Mouse (Mus musculus) MEL (cell line): ENCODE measurements around the gene Pde4a. TPM values are rescaled to one million over a fixed set of nuclear protein-coding genes. Genes with fewer than 3 reads are reported as not detected.
A peak's percentile ranks its signal among the peaks of the same experiment; 100 is the strongest.

Experiments
- DNase-seq: peaks from one replicate; pipeline ENCODE4 v3.0.0; 2011; ENCODE audit warnings: low read depth, low spot score
- H3K27ac ChIP-seq: 2 replicates; pipeline ENCODE4 v1.5.1; 2012; ENCODE audit warnings: low read depth, mild to moderate bottlenecking, control low read depth, low read length, moderate library complexity; ENCODE audit not compliant: control insufficient read depth
- H3K27me3 ChIP-seq, 2 experiments: fragments of 150-350 bp in 1 of 2; sonication (generic) in 1 of 2; 2 replicates each; pipeline ENCODE4 v1.6.1; 2012; ENCODE audit warnings: low read length in 2 of 2, mild to moderate bottlenecking in 2 of 2, improper control_type of control experiment in 1 of 2, moderate library complexity in 1 of 2; ENCODE audit not compliant: insufficient read depth in 2 of 2, control insufficient read depth in 1 of 2
- H3K36me3 ChIP-seq, 2 experiments: 2 replicates each; pipeline ENCODE4 v1.6.1; 2012 to 2014; ENCODE audit warnings: low read length in 2 of 2, improper control_type of control experiment in 1 of 2, inconsistent platforms in 1 of 2, mild to moderate bottlenecking in 1 of 2; ENCODE audit not compliant: insufficient read depth in 2 of 2, control insufficient read depth in 1 of 2
- H3K4me1 ChIP-seq, 2 experiments: fragments of 150-350 bp in 1 of 2; sonication (generic) in 1 of 2; 2 replicates each; pipeline ENCODE4 v1.6.1; 2012; ENCODE audit warnings: low read length in 2 of 2, improper control_type of control experiment in 1 of 2, mild to moderate bottlenecking in 1 of 2; ENCODE audit not compliant: insufficient read depth in 2 of 2, control insufficient read depth in 1 of 2
- H3K4me3 ChIP-seq, 2 experiments: fragments of 150-350 bp in 1 of 2; sonication (generic) in 1 of 2; 2 replicates each; pipeline ENCODE4 v1.5.1; 2012; ENCODE audit warnings: low read depth in 2 of 2, low read length in 2 of 2, mild to moderate bottlenecking in 2 of 2, moderate library complexity in 2 of 2, control low read depth in 1 of 2, improper control_type of control experiment in 1 of 2; ENCODE audit not compliant: control insufficient read depth in 1 of 2, insufficient read depth in 1 of 2
- H3K79me2 ChIP-seq: 2 replicates; pipeline ENCODE4 v1.6.1; 2012; ENCODE audit warnings: mild to moderate bottlenecking, low read length, moderate library complexity; ENCODE audit not compliant: control insufficient read depth, poor library complexity, insufficient read depth
- H3K9ac ChIP-seq: 2 replicates; pipeline ENCODE4 v1.6.1; 2012; ENCODE audit warnings: low read depth, mild to moderate bottlenecking, control low read depth, low read length, moderate library complexity; ENCODE audit not compliant: control insufficient read depth, poor library complexity, severe bottlenecking
- H3K9me3 ChIP-seq: fragments of 150-350 bp; sonication (generic); replicated peaks from 2 replicates; pipeline ENCODE4 v1.6.1; 2012; ENCODE audit warnings: mild to moderate bottlenecking, low read length, improper control_type of control experiment, moderate library complexity; ENCODE audit not compliant: insufficient read depth
- CHD2 ChIP-seq: IDR thresholded peaks from 2 replicates; pipeline ENCODE4 v1.6.1; 2011; ENCODE audit warnings: low read length, improper control_type of control experiment
- CTCF ChIP-seq, 3 experiments: IDR thresholded peaks in 2 of 3; conservative IDR thresholded peaks in 1 of 3; 2 replicates each; pipeline ENCODE4 v1.5.1; 2011 to 2012; ENCODE audit warnings: low read length in 3 of 3, low read depth in 2 of 3, mild to moderate bottlenecking in 2 of 3, improper control_type of control experiment in 1 of 3, inconsistent platforms in 1 of 3, mixed read lengths in 1 of 3, moderate library complexity in 1 of 3; ENCODE audit not compliant: control insufficient read depth in 1 of 3, insufficient read depth in 1 of 3, poor library complexity in 1 of 3, severe bottlenecking in 1 of 3
- ETS1 ChIP-seq: IDR thresholded peaks from 2 replicates; pipeline ENCODE4 v1.6.1; 2012; ENCODE audit warnings: low read depth, mild to moderate bottlenecking, inconsistent platforms, low read length, improper control_type of control experiment, moderate library complexity
- KAT2A ChIP-seq: conservative IDR thresholded peaks from 2 replicates; pipeline ENCODE4 v1.6.1; 2012; ENCODE audit warnings: low read depth, low read length, improper control_type of control experiment, inconsistent platforms
- MAX ChIP-seq: IDR thresholded peaks from 2 replicates; pipeline ENCODE4 v1.6.1; 2011; ENCODE audit warnings: low read length, improper control_type of control experiment
- MAZ ChIP-seq: IDR thresholded peaks from 2 replicates; pipeline ENCODE4 v1.6.1; 2012; ENCODE audit warnings: low read depth, mild to moderate bottlenecking, inconsistent platforms, low read length, improper control_type of control experiment
- MEF2A ChIP-seq: IDR thresholded peaks from 2 replicates; pipeline ENCODE4 v1.6.1; 2014; ENCODE audit warnings: low read depth, mild to moderate bottlenecking, inconsistent platforms, low read length, improper control_type of control experiment; ENCODE audit not compliant: poor library complexity, insufficient replicate concordance, severe bottlenecking; ENCODE audit errors: extremely low read depth
- MYC ChIP-seq: IDR thresholded peaks from 2 replicates; pipeline ENCODE4 v1.6.1; 2011; ENCODE audit warnings: low read depth, mild to moderate bottlenecking, low read length, improper control_type of control experiment, moderate library complexity
- NRF1 ChIP-seq: IDR thresholded peaks from 2 replicates; pipeline ENCODE4 v1.6.1; 2014; ENCODE audit warnings: low read depth, mild to moderate bottlenecking, inconsistent platforms, low read length, improper control_type of control experiment, moderate library complexity; ENCODE audit not compliant: poor library complexity, insufficient read depth, severe bottlenecking
- POLR2A ChIP-seq, 2 experiments: IDR thresholded peaks; 2 replicates each; pipeline ENCODE4 v1.6.1; 2011 to 2012; ENCODE audit warnings: low read length in 2 of 2, mild to moderate bottlenecking in 2 of 2, control low read depth in 1 of 2, improper control_type of control experiment in 1 of 2, low read depth in 1 of 2, moderate library complexity in 1 of 2; ENCODE audit not compliant: control insufficient read depth in 1 of 2, insufficient read depth in 1 of 2, poor library complexity in 1 of 2
- POLR2AphosphoS5 ChIP-seq: IDR thresholded peaks from 2 replicates; pipeline ENCODE4 v1.6.1; 2012; ENCODE audit warnings: low read depth, borderline replicate concordance, mild to moderate bottlenecking, inconsistent platforms, low read length, moderate library complexity, mixed read lengths
- RAD21 ChIP-seq: IDR thresholded peaks from 2 replicates; pipeline ENCODE4 v1.6.1; 2011; ENCODE audit warnings: mild to moderate bottlenecking, low read depth, low read length, improper control_type of control experiment
- SIN3A ChIP-seq: IDR thresholded peaks from 2 replicates; pipeline ENCODE4 v1.6.1; 2012; ENCODE audit warnings: low read length, improper control_type of control experiment, inconsistent platforms
- SMC3 ChIP-seq: IDR thresholded peaks from 2 replicates; pipeline ENCODE4 v1.6.1; 2011; ENCODE audit warnings: low read depth, low read length, improper control_type of control experiment
- TAL1 ChIP-seq: IDR thresholded peaks from 2 replicates; pipeline ENCODE4 v1.6.1; 2012; ENCODE audit warnings: mild to moderate bottlenecking, inconsistent platforms, low read length, moderate library complexity, mixed read lengths
- TBP ChIP-seq: IDR thresholded peaks from 2 replicates; pipeline ENCODE4 v1.8.0; 2011; ENCODE audit warnings: low read depth, low read length, improper control_type of control experiment
- UBTF ChIP-seq: IDR thresholded peaks from 2 replicates; pipeline ENCODE4 v1.6.1; 2012; ENCODE audit warnings: low read depth, mild to moderate bottlenecking, inconsistent platforms, low read length, improper control_type of control experiment, moderate library complexity, borderline replicate concordance; ENCODE audit not compliant: insufficient read depth
- USF2 ChIP-seq, 2 experiments: IDR thresholded peaks; 2 replicates each; pipeline ENCODE4 v1.6.1; 2011 to 2012; ENCODE audit warnings: improper control_type of control experiment in 2 of 2, low read length in 2 of 2, borderline replicate concordance in 1 of 2, inconsistent platforms in 1 of 2, low read depth in 1 of 2, mild to moderate bottlenecking in 1 of 2; ENCODE audit not compliant: insufficient read depth in 1 of 2
- polyA plus RNA-seq, 2 experiments: library from polyadenylated mRNA; stranded (reverse) in 1 of 2; unstranded in 1 of 2; fragments of >175 nt in 1 of 2; fragments of >200 nt in 1 of 2; gene quantifications; 2 replicates each; pipeline versions ENCODE4 v1.2.1 to v1.2.4; 2012; ENCODE audit warnings: low replicate concordance in 2 of 2, low read depth in 1 of 2; ENCODE audit not compliant: insufficient read length in 2 of 2, insufficient read depth in 1 of 2, missing spikeins in 1 of 2
- total RNA-seq: library from RNA; depleted of rRNA; stranded (reverse); fragments of 300-350 nt; gene quantifications from 2 replicates; pipeline ENCODE4 v1.2.3, GENCODE M21; 2012

Pde4a gene
- total and polyA plus RNA-seq, 3 experiments = 16.6 to 53.9 (median 45.6) TPM

DNA sequence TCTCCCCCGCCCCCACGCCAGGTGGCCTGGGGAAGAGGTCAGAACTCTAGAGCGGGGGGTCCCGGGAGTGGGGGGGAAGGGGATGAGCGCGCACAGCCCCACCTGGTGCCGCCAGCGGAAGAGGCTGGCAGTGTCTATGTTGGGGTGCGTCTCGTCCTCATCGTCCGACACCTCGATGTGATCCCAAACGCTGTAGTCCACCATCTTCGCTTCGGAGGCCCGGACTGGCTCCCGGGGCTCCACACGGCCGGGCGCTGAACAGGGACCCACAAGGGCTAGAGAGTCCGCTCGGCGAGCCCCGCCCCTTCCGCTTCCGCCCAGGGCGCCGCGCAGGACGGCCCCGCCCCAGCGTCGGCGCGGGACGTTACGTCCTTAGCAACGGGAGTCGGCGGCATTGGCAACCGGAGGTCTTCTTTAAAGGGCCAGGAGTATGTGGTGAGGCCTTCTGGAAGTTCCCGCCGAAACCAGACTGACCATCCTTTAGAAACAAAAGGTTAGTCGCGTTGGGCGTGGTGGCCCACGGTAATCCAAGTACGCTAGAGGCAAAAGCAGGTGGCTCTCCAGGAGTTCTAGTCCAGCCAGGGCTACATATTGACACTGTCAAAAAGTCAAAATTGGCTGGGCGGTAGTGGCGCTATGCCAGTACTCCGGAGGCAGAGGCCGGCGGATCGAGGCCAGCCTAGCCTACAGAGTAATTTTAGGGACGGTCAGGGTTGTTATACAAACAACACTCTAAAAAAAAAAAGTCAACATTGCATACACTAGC is 15.7 kb upstream of the Pde4a start, which contains the start of gene Cdc37 (continued):
- TF ChIP-seq NRF1 (peak; percentile 68), MAZ (peak; percentile 78), KAT2A (peak; percentile 68; the same call in 1 of the 2 replicates), MEF2A (no peak), SIN3A (peak; percentile 100), CHD2 (peak; percentile 80; the same call in 1 of the 2 replicates), USF2 (IDR thresholded peaks at IDR 0.05; ENCODE audit: borderline replicate concordance in 1 of 2, insufficient read depth in 1 of 2, low read depth in 1 of 2, low read length in 2 of 2) (no peak), POLR2AphosphoS5 (0 out of 2 replicates have a peak, but pooled peaks have one; percentile 51), TBP (peak; percentile 87), UBTF (peak; percentile 61; the same call in 1 of the 2 replicates), MAX (no peak; the same call in 1 of the 2 replicates), ETS1 (peak; percentile 34)
- TF ChIP-seq, all 39 proteins: peak for 24

DNA sequence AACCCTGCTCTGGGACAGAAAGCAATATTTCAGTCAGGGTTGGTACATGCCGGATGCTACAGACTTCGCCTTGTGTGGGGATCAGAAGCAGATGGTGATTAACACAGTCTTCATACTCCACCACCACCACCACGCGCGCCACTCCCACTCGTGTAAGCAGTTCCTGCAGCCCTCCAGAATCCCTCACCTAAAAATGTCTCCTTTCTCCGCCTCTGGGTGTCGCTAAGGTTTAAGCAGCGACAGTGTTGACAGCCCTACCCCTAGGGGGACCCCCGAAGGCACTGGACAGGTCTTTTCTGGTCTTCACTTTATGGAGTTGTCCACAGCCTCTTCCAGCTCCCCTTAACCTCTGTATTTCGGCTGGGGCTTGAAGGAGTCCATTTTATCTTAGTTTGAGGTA is 12.8 kb upstream of the Pde4a start:
- Histone ChIP-seq H3K4me3 (no peak overlapping the region), H3K27me3 (no peaks in the 10 kb centered on the region), H3K4me1 (peaks cover 20 to 37% of the 10 kb centered on the region in 2 experiments), H3K9me3 (no peaks in the 10 kb centered on the region), H3K27ac (0 out of 2 replicates have a peak overlapping the region, but pooled peaks have one; percentile 1), H3K9ac (peak overlapping the region; percentile 12), H3K36me3 (peaks cover 0 to 27% of the 10 kb centered on the region in 2 experiments; a peak in 2 of 4 replicates), H3K79me2 (peaks cover 23% of the 10 kb centered on the region)
- peak; percentile 56 for TF ChIP-seq RAD21
- 0 out of 4 replicates have a peak, but pooled peaks of 1 of the 2 experiments have one; percentile 8 for TF ChIP-seq POLR2A (IDR thresholded peaks at IDR 0.05; ENCODE audit: control insufficient read depth in 1 of 2, insufficient read depth in 1 of 2, low read depth in 1 of 2, low read length in 2 of 2, poor library complexity in 1 of 2)
- peak; percentile 56 to 95 (median 79) for TF ChIP-seq CTCF (IDR thresholded peaks at IDR 0.05 in 2 of 3, conservative IDR thresholded peaks at IDR 0.05 in 1 of 3; ENCODE audit: control insufficient read depth in 1 of 3, insufficient read depth in 1 of 3, low read depth in 2 of 3, low read length in 3 of 3, poor library complexity in 1 of 3, severe bottlenecking in 1 of 3)
- TF ChIP-seq SIN3A = peak; percentile 58; the same call in 1 of the 2 replicates
- TF ChIP-seq SMC3 = peak; percentile 53
- no peak for TF ChIP-seq TAL1
- no peak; the same call in 1 of the 2 replicates for TF ChIP-seq MYC
- TF ChIP-seq MAZ = 0 out of 2 replicates have a peak, but pooled peaks have one; percentile 26
- peak; percentile 71 for DNase-seq
